Mouse (Mus musculus): Measurements from ENCODE around the gene Gabpb2. TPM values are rescaled to one million over a fixed set of nuclear protein-coding genes. Genes with fewer than 3 reads are reported as not detected.
"Not testable (repeated sequence)": the region's sequence is repeated elsewhere in the genome, so short reads cannot be mapped to it uniquely, and the experiment has no call there.

The Gabpb2 gene
- total RNA-seq, 2 experiments from 2014 or later, result 10.9 to 11.8 TPM

- no peak overlapping the region for H3K4me3 ChIP-seq
- TF ChIP-seq CTCF (IDR thresholded peaks at IDR 0.05), result no peak
- intact Hi-C loops (cut with DNase I), result no loop called here
- H3K27ac ChIP-seq, result no peak overlapping the region
- DNase-seq (ENCODE audit: extremely low spot score in 1 of 2, low spot score in 2 of 2), result no peak
These were observed 4.1 kb downstream of the Gabpb2 start for GRCm38 (mm10) chr3:95213609-95213975.

- H3K27ac ChIP-seq; intact Hi-C loops (cut with DNase I); DNase-seq (ENCODE audit: extremely low spot score in 1 of 2, low spot score in 2 of 2); H3K4me3 ChIP-seq: not testable (repeated sequence)
These were observed 4.7 kb downstream of the Gabpb2 start for GRCm38 (mm10) chr3:95212889-95213608.

- no peak for DNase-seq (ENCODE audit: extremely low spot score in 1 of 2, low spot score in 2 of 2)
- no peak for TF ChIP-seq CTCF (IDR thresholded peaks at IDR 0.05)
These were observed 7.1 kb downstream of the Gabpb2 start for GRCm38 (mm10) chr3:95210585-95210984.

GRCm38 (mm10) chr3:95208286-95208685 is 9.4 kb downstream of the Gabpb2 start:
- no peak for TF ChIP-seq CTCF (IDR thresholded peaks at IDR 0.05)
- no peak overlapping the region for H3K27ac ChIP-seq
- intact Hi-C loops (cut with DNase I), result no loop called here
- no peak overlapping the region for H3K4me3 ChIP-seq
- DNase-seq (ENCODE audit: extremely low spot score in 1 of 2, low spot score in 2 of 2), result no peak

More at GRCm38 (mm10) chr3:95210585-95210984, 7.1 kb downstream of the Gabpb2 start:
- intact Hi-C loops (cut with DNase I), result no loop called here
- Histone ChIP-seq H3K27ac (no peak overlapping the region), H3K4me3 (no peak overlapping the region)

- DNase-seq (ENCODE audit: extremely low spot score in 1 of 2, low spot score in 2 of 2), result no peak
- intact Hi-C loops (cut with DNase I), result no loop called here
- TF ChIP-seq CTCF (IDR thresholded peaks at IDR 0.05), result no peak
- peak overlapping the region; percentile 13; the same call in 1 of the 2 replicates for H3K27ac ChIP-seq
- H3K4me3 ChIP-seq, result no peak overlapping the region
These were observed 13.8 kb downstream of the Gabpb2 start for GRCm38 (mm10) chr3:95203880-95204279.

- no peak for DNase-seq (ENCODE audit: extremely low spot score in 1 of 2, low spot score in 2 of 2)
- intact Hi-C loops (cut with DNase I), result loop anchor here (2.0 kb wide), 1 partner anchor 18 kb away; no protein-coding TSS in a partner anchor
- Histone ChIP-seq H3K27ac (no peak overlapping the region), H3K4me3 (no peak overlapping the region)
- TF ChIP-seq CTCF (IDR thresholded peaks at IDR 0.05), result no peak
These were observed 17.2 kb downstream of the Gabpb2 start for GRCm38 (mm10) chr3:95200562-95200961.

- H3K27ac ChIP-seq, result no peak overlapping the region
- no peak overlapping the region for H3K4me3 ChIP-seq
- no peak for TF ChIP-seq CTCF (IDR thresholded peaks at IDR 0.05)
- DNase-seq (ENCODE audit: extremely low spot score in 1 of 2, low spot score in 2 of 2), result no peak
- intact Hi-C loops (cut with DNase I), result loop anchor here (2.0 kb wide), 1 partner anchor 17 kb away; no protein-coding TSS in a partner anchor
These were observed 17.6 kb downstream of the Gabpb2 start for GRCm38 (mm10) chr3:95200132-95200531.

- TF ChIP-seq CTCF (IDR thresholded peaks at IDR 0.05), result no peak
- intact Hi-C loops (cut with DNase I), result no loop called here
- no peak overlapping the region for H3K4me3 ChIP-seq
- DNase-seq (ENCODE audit: extremely low spot score in 1 of 2, low spot score in 2 of 2), result no peak
- H3K27ac ChIP-seq, result no peak overlapping the region
These were observed 18.6 kb downstream of the Gabpb2 start for GRCm38 (mm10) chr3:95199101-95199500.

- DNase-seq (ENCODE audit: extremely low spot score in 1 of 2, low spot score in 2 of 2), result no peak
- no peak for TF ChIP-seq CTCF (IDR thresholded peaks at IDR 0.05)
- intact Hi-C loops (cut with DNase I), result no loop called here
- Histone ChIP-seq H3K27ac (no peak overlapping the region), H3K4me3 (no peak overlapping the region)
These were observed 21.9 kb downstream of the Gabpb2 start for GRCm38 (mm10) chr3:95195772-95196171.

GRCm38 (mm10) chr3:95194721-95195135 is 23.0 kb downstream of the Gabpb2 start:
- Histone ChIP-seq H3K4me3 (no peak overlapping the region), H3K27ac (no peak overlapping the region)
- intact Hi-C loops (cut with DNase I), result no loop called here
- DNase-seq (ENCODE audit: extremely low spot score in 1 of 2, low spot score in 2 of 2), result no peak
- no peak for TF ChIP-seq CTCF (IDR thresholded peaks at IDR 0.05)

GRCm38 (mm10) chr3:95186888-95187287 is 30.8 kb downstream of the Gabpb2 start:
- no peak overlapping the region for H3K27ac ChIP-seq
- H3K4me3 ChIP-seq, result no peak overlapping the region
- DNase-seq (ENCODE audit: extremely low spot score in 1 of 2, low spot score in 2 of 2), result no peak
- intact Hi-C loops (cut with DNase I), result no loop called here
- no peak for TF ChIP-seq CTCF (IDR thresholded peaks at IDR 0.05)

GRCm38 (mm10) chr3:95186100-95186499 is 31.6 kb downstream of the Gabpb2 start:
- Histone ChIP-seq H3K27ac (no peak overlapping the region), H3K4me3 (no peak overlapping the region)
- no peak for TF ChIP-seq CTCF (IDR thresholded peaks at IDR 0.05)
- no peak for DNase-seq (ENCODE audit: extremely low spot score in 1 of 2, low spot score in 2 of 2)
- intact Hi-C loops (cut with DNase I), result no loop called here
